Mouse (Mus musculus) megakaryocyte, embryonic 14.5 days (primary cell): ENCODE measurements around the gene Fkbp5. TPM values are rescaled to one million over a fixed set of nuclear protein-coding genes. Genes with fewer than 3 reads are reported as not detected.

Source experiments
- H3K27me3 ChIP-seq: replicated peaks from 2 replicates; pipeline ENCODE3; 2012; ENCODE audit warnings: inconsistent platforms
- H3K36me3 ChIP-seq: replicated peaks from 2 replicates; pipeline ENCODE3; 2012; ENCODE audit warnings: low read length, inconsistent platforms, mixed read lengths
- H3K4me1 ChIP-seq: 2 replicates; pipeline ENCODE4 v1.6.1; 2012; ENCODE audit warnings: inconsistent platforms
- H3K4me3 ChIP-seq: replicated peaks from 2 replicates; pipeline ENCODE3; 2012; ENCODE audit warnings: moderate library complexity, mild to moderate bottlenecking, inconsistent platforms
- H3K9me3 ChIP-seq: 2 replicates; pipeline ENCODE4 v1.6.1; 2012; ENCODE audit warnings: inconsistent platforms
- FLI1 ChIP-seq: IDR thresholded peaks from 2 replicates; pipeline ENCODE4 v1.6.1; 2012; ENCODE audit warnings: low read length, inconsistent platforms, mixed read lengths
- GATA1 ChIP-seq: IDR thresholded peaks from 3 replicates; pipeline ENCODE4 v1.6.1; 2012; ENCODE audit warnings: mixed read lengths, low read length, inconsistent platforms, borderline replicate concordance
- polyA plus RNA-seq: library from polyadenylated mRNA; stranded (reverse); fragments of >175 nt; gene quantifications from 2 replicates; pipeline ENCODE4 v1.2.3, GENCODE M21; 2012; ENCODE audit warnings: low replicate concordance; ENCODE audit not compliant: insufficient read depth

Gene Fkbp5
- polyA plus RNA-seq, 1 experiment = 25.1 TPM

DNA sequence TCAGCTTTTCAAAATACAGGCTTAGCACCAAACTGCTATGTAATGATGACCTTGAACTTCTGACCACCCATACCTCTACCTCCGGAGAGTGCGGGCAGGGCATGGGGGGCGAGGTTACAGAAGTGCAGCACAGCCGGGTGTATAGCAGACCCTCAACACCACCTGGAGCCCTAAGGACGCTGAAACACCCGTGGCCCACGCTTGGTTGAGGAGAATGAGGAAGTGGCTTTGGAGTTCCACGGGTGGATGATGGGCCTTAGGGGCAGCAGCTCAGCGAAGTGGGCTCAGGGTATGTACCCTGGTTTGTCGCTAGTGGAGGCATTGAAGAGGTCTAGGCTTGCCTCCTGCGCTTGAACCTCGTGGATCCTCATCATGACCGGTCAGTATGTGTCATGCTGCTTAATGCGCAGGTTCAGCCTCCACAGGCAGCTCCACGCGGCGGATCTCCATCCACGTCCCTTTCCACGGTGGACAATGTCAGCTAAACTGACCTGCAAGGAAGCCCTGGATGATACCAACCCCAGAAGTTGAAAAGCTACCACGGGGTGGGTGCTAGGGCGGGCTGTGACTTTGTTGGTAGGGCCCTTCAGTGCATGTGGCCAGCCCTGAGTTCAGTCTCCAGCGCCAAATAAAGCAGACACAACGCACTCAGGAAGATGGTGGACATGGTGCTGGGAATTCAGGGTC lies 6.8 kb upstream of the Fkbp5 start:
- Histone ChIP-seq H3K9me3 (no peaks in the 10 kb centered on the region), H3K27me3 (peaks cover 33% of the 10 kb centered on the region), H3K4me3 (peak overlapping the region; percentile 78), H3K4me1 (peaks cover 60% of the 10 kb centered on the region), H3K36me3 (no peaks in the 10 kb centered on the region)
- no peak for TF ChIP-seq FLI1
- TF ChIP-seq GATA1 = no peak

DNA sequence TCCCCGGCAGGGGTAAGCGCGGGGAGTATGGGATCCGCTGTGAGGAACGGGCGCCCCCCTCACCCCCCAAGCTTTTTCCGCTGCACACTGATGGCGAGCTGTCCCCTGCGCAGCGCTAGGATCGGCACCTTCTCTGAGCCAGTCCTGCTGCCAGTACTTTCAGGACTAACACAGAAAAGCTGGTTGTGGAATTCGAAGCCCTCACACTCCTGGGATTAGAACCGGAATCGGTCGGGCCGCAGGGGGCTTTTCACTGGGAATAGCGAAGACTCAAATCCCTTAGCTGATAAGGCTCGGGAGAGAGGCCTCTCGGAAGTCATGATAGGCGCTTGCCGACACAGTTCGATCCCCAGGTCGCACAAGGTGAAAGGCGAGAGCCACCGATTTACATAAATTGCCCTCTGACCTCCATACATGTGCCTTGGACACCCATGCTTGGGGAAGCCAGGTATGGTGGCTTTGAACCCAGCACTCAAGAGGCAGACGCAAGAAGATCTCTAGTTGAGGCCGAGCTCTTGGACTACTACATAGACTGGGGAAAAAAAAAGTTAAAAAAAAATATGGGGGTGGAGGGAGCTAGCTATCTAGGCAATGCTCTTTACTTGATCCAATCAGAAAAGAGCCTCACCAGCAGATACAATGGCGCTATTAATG lies 6.2 kb upstream of the Fkbp5 start:
- TF ChIP-seq GATA1 (no peak), FLI1 (no peak)
- H3K4me1 ChIP-seq = peaks cover 65% of the 10 kb centered on the region
- no peaks in the 10 kb centered on the region for H3K36me3 ChIP-seq
- peak overlapping the region; percentile 93 for H3K4me3 ChIP-seq
- H3K27me3 ChIP-seq = peaks cover 35% of the 10 kb centered on the region
- H3K9me3 ChIP-seq = no peaks in the 10 kb centered on the region

DNA sequence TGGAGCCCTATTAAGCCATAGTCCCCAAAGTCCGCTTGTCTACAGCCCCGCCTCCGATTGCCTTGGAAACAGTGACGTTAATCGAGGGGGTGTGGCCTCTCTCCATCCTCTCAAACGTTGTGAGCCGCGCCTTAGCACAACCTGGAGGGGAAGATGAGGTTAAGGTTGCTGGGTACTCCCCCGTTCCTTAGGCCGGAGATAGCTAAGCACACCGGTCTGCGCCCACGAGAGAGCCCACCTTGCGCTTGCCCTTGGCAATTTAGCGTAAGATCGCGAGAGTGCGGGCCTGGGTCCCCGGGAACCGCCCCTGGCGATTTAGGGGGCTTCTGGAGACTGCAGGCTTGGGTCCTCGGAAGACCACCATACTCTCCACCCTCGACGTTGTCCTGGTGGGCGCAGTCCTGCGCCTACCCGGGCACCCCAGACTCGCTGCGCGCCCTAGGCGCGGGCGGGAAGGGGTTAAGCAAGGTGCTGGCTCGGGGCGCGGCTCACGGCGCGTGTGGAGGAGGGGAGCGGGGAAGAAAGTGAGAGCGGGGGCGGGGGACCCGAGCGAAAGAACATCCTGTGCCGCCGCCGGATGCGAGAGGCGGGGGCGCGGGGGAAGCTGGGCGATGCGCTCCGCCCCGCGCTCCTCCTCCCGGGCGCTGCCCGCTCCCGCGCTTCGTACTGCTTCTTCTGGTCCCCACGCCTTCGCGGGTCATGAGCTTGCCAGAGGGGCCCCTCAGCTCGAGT lies 5.5 kb upstream of the Fkbp5 start:
- H3K4me3 ChIP-seq = peak overlapping the region; percentile 93

DNA sequence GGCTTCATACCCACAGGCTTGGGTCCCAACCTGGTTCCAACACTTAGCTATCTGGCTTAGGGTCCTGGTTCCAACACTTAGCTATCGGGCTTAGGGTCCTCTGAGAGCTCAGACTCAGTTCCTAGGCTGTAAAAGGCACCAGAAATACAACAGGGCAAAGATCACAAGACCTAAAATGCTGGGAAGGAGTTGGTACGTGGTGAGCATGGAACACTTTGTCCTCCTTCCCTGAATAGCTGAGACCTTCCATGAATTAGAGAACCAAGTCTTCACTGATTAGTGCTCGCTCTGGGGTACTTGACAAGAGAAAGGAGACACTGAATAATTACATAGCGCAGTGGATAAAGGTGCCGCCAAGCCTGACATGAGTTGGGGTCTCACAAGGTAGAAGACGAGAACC lies 4.6 kb upstream of the Fkbp5 start:
- H3K9me3 ChIP-seq = no peaks in the 10 kb centered on the region
- H3K27me3 ChIP-seq = peaks cover 48% of the 10 kb centered on the region
- TF ChIP-seq FLI1 (no peak), GATA1 (no peak)
- peaks cover 65% of the 10 kb centered on the region for H3K4me1 ChIP-seq
- H3K36me3 ChIP-seq = no peaks in the 10 kb centered on the region
- H3K4me3 ChIP-seq = peak overlapping the region; percentile 93

More for the DNA sequence above, 5.5 kb upstream of the Fkbp5 start:
- H3K9me3 ChIP-seq = no peaks in the 10 kb centered on the region
- H3K4me1 ChIP-seq = peaks cover 65% of the 10 kb centered on the region
- TF ChIP-seq FLI1 (no peak), GATA1 (no peak)
- H3K36me3 ChIP-seq = no peaks in the 10 kb centered on the region
- H3K27me3 ChIP-seq = peaks cover 40% of the 10 kb centered on the region

DNA sequence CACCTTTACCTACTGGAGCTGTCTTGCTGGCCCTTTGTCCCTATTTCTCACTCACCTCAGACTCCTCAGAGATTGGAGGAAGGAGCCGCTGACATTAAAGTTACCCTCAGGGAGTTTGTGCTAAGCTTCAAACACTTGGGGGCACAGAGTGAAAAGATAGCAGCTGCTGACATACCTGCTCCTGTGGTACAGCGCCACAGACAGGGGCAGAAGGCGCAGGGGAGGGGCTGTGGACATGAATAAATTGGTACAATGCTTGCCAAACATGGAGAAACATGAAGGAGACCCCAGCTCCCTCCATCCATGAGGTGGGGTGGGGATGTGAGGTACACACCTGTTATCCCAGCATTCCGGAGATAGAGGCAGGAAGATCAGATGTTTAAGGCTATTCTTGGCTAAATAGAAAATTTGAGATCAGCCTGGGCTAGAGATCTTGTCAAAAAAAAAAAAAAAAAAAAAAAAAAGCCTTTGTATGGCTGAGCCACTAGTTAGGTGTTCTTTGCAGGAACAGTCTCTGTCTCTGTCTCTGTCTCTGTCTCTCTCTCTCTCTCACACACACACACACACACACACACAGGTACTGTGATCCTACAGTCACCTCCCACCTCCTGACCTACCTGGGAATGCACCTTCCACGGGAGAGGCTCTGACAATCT lies 3.9 kb upstream of the Fkbp5 start:
- Histone ChIP-seq H3K9me3 (no peaks in the 10 kb centered on the region), H3K4me1 (peaks cover 64% of the 10 kb centered on the region), H3K4me3 (no peak overlapping the region), H3K36me3 (no peaks in the 10 kb centered on the region), H3K27me3 (peaks cover 50% of the 10 kb centered on the region)
- TF ChIP-seq GATA1 = no peak
- no peak for TF ChIP-seq FLI1

DNA sequence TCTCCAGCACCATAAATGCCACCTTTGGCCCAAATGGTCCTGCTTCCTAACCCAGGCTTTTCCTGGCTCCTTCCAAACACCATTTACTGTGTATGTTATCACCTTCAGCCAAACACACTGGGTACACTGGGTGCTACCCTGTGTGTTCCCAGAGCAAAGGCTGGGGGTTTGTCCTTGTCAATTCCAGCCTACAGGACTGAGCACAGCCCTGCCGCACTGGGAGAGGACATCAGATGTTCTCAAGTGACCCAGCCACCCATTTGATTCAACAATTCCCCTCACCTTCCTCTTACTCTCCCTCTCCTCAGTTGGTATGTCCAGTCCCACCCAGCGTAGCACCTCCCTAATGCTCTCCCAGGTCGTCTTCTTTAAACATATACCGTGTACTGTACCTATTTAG lies 3.2 kb upstream of the Fkbp5 start:
- Histone ChIP-seq H3K4me1 (peaks cover 70% of the 10 kb centered on the region), H3K9me3 (no peaks in the 10 kb centered on the region), H3K27me3 (peaks cover 55% of the 10 kb centered on the region), H3K4me3 (no peak overlapping the region), H3K36me3 (no peaks in the 10 kb centered on the region)
- TF ChIP-seq GATA1 (no peak), FLI1 (no peak)

DNA sequence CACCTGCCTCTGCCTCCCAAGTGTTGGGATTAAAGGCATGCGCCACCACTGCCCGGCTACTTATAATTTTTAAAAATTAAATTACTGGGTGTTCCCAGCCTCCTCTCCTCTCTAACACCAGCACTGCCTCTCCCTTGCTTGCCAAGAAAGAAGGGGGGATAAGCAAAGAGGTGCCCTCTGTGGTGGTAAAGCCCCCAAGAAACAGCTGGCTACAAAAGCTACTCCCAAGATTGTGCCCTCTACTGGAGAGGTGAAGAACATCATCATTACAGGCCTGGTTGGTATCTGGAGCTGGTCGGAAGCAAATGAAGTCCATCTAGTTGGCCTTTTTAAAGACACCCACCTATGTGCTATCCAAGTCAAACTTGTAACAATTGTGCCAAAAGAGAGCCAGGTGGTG lies 2.5 kb upstream of the Fkbp5 start:
- Histone ChIP-seq H3K4me1 (peaks cover 71% of the 10 kb centered on the region), H3K36me3 (no peaks in the 10 kb centered on the region), H3K27me3 (peaks cover 60% of the 10 kb centered on the region), H3K9me3 (no peaks in the 10 kb centered on the region), H3K4me3 (no peak overlapping the region)
- TF ChIP-seq FLI1 (no peak), GATA1 (no peak)

DNA sequence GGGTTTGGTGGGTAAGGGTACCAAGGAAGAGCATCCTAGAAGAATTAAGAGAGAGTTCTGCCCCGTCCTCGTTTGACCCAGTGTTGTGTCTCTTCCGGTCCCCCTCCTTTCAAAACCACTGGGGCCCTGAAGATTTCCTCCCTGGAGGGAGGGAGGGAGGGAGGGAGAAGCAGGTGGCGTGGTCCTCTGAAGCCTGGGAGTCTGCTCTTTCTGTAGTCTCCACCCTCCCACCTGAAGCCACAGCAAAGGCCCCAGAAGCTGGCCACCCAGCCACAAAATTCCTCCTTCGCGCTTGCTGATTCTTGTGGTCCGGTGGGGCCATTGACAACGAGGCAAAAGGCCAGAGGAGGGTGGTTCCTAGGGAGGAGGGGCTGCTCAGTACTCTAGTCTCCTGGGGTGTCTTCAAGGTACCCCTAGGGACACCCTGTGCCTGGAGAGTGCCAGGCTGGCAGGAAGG lies 1.3 kb upstream of the Fkbp5 start:
- H3K27me3 ChIP-seq = peaks cover 64% of the 10 kb centered on the region

DNA sequence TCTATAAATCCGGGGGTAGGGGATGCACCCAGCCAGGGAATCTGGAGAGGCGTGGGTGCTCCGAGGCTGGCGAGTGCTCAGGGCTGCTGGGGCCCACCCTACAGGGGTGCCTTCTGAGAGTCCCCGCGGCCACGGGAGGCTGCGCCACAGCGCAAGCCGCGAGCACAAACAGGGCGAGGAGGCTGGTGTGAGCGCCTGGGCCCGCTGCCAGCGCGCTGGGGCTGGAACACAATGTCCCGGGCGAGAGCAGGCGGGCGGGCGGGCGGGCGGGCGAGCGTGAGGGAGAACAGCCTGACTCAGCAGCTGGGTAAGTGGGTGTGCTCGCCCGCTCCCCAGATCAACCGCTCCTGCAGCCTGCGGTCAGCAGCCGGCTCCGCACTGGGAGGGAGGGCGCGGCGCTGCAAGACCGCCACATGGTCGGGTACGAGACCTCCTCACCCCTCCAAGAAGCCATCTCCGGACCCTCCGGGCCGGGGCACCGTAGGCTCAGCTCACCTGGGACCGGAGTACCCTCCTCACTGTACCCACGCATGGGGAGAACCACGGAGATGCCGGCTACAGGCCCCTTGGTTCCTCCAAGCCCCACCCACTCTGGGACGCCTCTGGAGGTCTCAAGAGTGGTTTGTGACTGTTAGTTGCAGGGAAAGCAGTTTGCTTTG lies 758 bp upstream of the Fkbp5 start:
- Histone ChIP-seq H3K27me3 (peaks cover 60% of the 10 kb centered on the region), H3K4me1 (peaks cover 70% of the 10 kb centered on the region), H3K4me3 (peak overlapping the region; percentile 90), H3K9me3 (no peaks in the 10 kb centered on the region), H3K36me3 (no peaks in the 10 kb centered on the region)
- TF ChIP-seq FLI1 (no peak), GATA1 (no peak)

More for the DNA sequence above, 1.3 kb upstream of the Fkbp5 start:
- TF ChIP-seq FLI1 (no peak), GATA1 (no peak)
- H3K4me3 ChIP-seq = peak overlapping the region; percentile 90
- H3K36me3 ChIP-seq = no peaks in the 10 kb centered on the region
- H3K9me3 ChIP-seq = no peaks in the 10 kb centered on the region
- H3K4me1 ChIP-seq = peaks cover 71% of the 10 kb centered on the region
